Mouse (Mus musculus): ENCODE results near the gene Gm12117.

GRCm38 (mm10) chr11:33299371-33299770 lies 22.8 kb upstream of the Gm12117 start:
- TF ChIP-seq CTCF (IDR thresholded peaks at IDR 0.05; ENCODE audit: low read depth): no peak
- no peak for TF ChIP-seq EP300 (IDR thresholded peaks at IDR 0.05; ENCODE audit: low read depth)
